Mouse (Mus musculus) CD8-positive naive resting alpha-beta T cell, adult 2 months (primary cell): ENCODE results near the gene Rrp36.

Experiments used
- DNase-seq, 2 experiments: peaks; one replicate each; pipeline ENCODE4 v3.0.0; 2022; ENCODE audit warnings: low read depth in 2 of 2, low spot score in 2 of 2

Gene Rrp36

DNA sequence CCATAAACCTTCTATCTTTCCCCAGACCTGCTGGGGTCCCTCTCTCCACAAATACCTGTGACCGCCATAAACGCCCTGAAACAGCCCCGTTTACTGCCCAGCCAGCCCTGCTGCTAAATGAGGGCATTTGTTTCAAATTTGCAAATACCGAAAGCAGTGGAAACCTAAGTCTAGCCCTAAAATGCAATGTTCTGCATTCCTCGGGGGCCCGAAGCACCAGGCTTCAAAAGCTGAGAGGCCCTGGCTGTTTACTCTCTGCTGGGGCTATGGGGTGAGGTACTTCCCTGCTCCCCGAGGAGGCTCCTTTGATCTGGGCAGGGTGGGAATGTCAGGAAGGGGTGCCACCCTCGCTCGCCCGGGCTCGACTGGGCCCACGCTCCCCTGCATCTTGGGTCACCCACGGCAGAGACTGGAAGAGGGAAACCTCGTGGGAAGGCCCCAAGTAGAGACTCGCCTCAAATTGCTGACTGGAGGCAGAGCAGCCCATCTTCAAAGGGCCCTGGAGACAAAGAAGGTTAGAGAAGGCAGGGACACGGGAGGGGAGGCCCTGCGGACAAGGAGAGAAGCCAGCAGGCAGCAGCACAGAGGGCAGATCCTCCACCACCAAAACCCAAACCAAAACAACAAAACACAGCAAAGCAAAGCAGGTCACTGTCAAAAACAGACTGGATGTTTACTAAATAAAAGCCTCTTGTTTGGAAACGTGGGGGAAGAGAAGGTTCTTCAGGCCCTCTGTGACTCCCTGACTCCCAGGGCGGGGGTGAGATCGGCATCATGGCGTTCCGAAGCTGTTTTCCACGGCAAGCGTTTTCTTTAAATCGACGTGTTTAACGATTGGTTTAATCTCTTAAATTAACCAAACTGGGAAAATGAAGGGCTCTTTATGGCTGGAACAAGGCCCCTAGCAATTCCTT is 55.1 kb downstream of the Rrp36 start:
- DNase-seq: no peak

DNA sequence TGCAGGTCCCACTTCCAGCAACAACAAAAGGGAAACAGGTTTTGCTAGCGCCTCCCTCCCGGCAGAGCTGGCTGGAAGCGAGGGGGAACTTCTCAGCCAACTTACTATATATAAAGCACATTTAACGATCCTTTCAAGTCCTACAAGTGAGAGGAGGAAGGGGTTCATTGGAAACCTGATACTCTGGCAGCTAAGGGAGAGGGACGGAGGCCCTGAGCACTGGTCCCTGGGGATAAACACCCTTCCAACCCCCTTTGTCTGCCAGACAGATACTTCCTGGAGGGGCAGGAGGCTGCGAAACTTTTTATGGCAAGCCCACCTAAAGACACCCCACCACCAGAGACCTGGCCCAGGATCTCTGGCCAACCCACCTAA is 55.8 kb downstream of the Rrp36 start:
- DNase-seq: no peak

DNA sequence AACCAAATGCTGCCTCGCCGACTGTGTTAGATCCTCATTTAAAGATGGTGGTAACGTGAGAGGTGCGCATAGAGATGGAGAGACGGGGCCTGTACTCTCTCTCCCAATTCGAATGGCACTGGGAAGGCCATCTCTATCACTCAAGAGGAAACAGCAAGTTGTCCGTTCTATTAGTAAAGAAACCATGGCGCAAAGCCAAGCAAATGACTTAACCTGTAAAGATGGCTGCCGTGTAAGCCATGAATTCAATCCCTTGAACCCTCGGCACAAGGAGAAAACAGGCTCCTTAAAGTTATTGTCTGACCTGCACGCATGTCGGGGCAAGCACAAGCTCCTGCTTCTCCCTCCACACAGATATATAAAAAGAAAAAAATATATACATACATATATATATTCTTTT is 56.4 kb downstream of the Rrp36 start:
- no peak for DNase-seq
